Mouse (Mus musculus): Measurements from ENCODE around the gene Pgpep1l.

DNA sequence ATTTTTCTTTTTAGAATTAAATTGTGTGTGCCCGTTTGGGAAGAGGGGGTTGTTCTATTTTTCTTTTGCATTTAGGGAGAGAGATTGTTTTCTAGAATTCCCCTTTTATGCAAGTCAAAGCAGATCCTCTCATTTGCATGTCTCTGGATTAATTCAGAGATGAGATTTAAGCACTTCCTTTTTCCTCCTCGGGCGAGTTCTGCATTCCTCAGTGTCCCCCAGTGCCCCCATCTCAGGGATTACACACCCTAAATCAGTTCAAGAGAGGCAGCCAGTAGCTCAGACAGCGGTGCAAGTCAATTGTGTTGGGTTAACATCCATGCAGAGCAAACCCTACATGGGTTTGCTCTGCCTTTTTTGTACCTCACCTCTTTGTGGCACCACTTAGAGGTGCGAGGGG is 50.2 kb downstream of the Pgpep1l start:
- TF ChIP-seq CTCF (IDR thresholded peaks at IDR 0.05; ENCODE audit: control insufficient read depth, insufficient read depth, insufficient read length) (no peak), MAX (IDR thresholded peaks at IDR 0.05) (no peak), FOSL1 (IDR thresholded peaks at IDR 0.05; ENCODE audit: insufficient read depth, low read length, poor library complexity, severe bottlenecking) (no peak), MYOD1 (IDR thresholded peaks at IDR 0.05; ENCODE audit: control insufficient read depth, insufficient read length, low read depth) (no peak), USF1 (IDR thresholded peaks at IDR 0.05; ENCODE audit: low read depth) (no peak), MYOG (IDR thresholded peaks at IDR 0.05; ENCODE audit: control insufficient read depth, extremely low read depth, insufficient read length) (no peak)
